Mouse (Mus musculus): Measurements from ENCODE around the gene Nr6a1. TPM values are rescaled to one million over a fixed set of nuclear protein-coding genes. Genes with fewer than 3 reads are reported as not detected.

The Nr6a1 gene
- polyA plus RNA-seq, 1 experiment from 2014 or later = 0.51 TPM

DNA sequence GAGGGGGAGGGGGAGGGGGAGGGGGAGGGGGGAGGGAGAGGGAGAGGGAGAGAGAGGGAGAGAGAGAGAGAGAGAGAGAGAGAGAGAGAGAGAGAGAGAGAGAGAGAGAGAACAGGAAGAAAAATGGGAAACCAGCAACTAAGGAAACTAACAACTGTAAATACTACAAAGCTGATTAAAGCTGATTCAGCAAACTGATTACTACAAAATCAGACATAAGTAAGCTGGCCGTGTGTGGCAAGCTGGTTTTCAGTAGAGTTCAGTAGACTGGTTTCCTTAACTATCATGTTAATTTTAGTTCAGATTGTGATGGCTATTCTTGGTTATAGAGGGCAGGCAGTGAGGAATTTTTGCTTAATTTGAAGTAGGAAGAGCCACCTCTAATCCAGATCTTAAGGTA is 18.9 kb downstream of the Nr6a1 start:
- Histone ChIP-seq H3K9me3 (replicated peaks; ENCODE audit: low read length) (no peaks in the 10 kb centered on the region), H3K9ac (ENCODE audit: low read depth, low read length) (no peak overlapping the region), H3K27ac (no peak overlapping the region), H3K4me2 (ENCODE audit: low read length) (no peak overlapping the region), H3K27me3 (ENCODE audit: insufficient read depth, low read length) (no peaks in the 10 kb centered on the region), H3K4me1 (replicated peaks; ENCODE audit: insufficient read depth, low read length) (no peaks in the 10 kb centered on the region), H3K4me3 (replicated peaks; ENCODE audit: low read depth, low read length) (no peak overlapping the region), H3K36me3 (ENCODE audit: insufficient read depth, low read length) (no peaks in the 10 kb centered on the region)
- ATAC-seq (replicated peaks; ENCODE audit: low FRiP score, low read depth) (no peak), DNase-seq (ENCODE audit: low spot score) (no peak)
- WGBS = 61% methylated on average over 1 of the region's 1 CpGs
- no peak for TF ChIP-seq CTCF (IDR thresholded peaks at IDR 0.05; ENCODE audit: low read depth)

DNA sequence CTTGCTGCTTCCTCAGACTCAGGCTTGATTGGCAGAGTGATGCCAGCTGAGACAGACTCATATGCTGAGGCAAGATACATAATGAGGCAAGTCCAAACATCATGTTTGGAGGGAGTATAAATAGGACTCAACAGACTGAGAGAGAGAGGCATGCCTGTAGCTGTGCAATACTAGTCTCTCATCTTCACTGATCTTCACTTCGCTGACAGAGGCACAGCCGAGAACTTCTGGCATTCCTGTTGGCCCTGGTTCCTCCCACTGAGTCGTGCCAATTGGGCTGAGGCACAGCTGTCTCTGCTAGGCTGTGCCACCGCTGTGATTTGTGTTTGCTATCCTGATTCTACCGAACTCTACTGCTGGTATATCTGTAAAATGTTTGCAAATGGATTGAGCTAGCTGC is 21.4 kb downstream of the Nr6a1 start:
- H3K4me3 ChIP-seq (replicated peaks; ENCODE audit: low read depth, low read length) = no peak overlapping the region
- whole genome bisulfite sequencing = 49% methylated on average over 5 of the region's 5 CpGs
- H3K27ac ChIP-seq = no peak overlapping the region
- H3K4me2 ChIP-seq (ENCODE audit: low read length) = no peak overlapping the region
- DNase-seq (ENCODE audit: low spot score) (no peak), ATAC-seq (replicated peaks; ENCODE audit: low FRiP score, low read depth) (no peak)
- no peaks in the 10 kb centered on the region for H3K36me3 ChIP-seq (ENCODE audit: insufficient read depth, low read length)
- no peak for TF ChIP-seq CTCF (IDR thresholded peaks at IDR 0.05; ENCODE audit: low read depth)
- no peak overlapping the region for H3K9ac ChIP-seq (ENCODE audit: low read depth, low read length)
- H3K9me3 ChIP-seq (replicated peaks; ENCODE audit: low read length) = no peaks in the 10 kb centered on the region
- H3K4me1 ChIP-seq (replicated peaks; ENCODE audit: insufficient read depth, low read length) = no peaks in the 10 kb centered on the region
- no peaks in the 10 kb centered on the region for H3K27me3 ChIP-seq (ENCODE audit: insufficient read depth, low read length)

GRCm38 (mm10) chr2:38904290-38904689 is 23.2 kb downstream of the Nr6a1 start:
- no peaks in the 10 kb centered on the region for H3K27me3 ChIP-seq (ENCODE audit: insufficient read depth, low read length)
- H3K9me3 ChIP-seq (replicated peaks; ENCODE audit: low read length) = no peaks in the 10 kb centered on the region
- no peaks in the 10 kb centered on the region for H3K4me1 ChIP-seq (replicated peaks; ENCODE audit: insufficient read depth, low read length)
- TF ChIP-seq CTCF (IDR thresholded peaks at IDR 0.05; ENCODE audit: low read depth) = no peak
- no peaks in the 10 kb centered on the region for H3K36me3 ChIP-seq (ENCODE audit: insufficient read depth, low read length)
- no peak overlapping the region for H3K9ac ChIP-seq (ENCODE audit: low read depth, low read length)
- ATAC-seq (replicated peaks; ENCODE audit: low FRiP score, low read depth) = no peak
- H3K4me2 ChIP-seq (ENCODE audit: low read length) = no peak overlapping the region
- H3K4me3 ChIP-seq (replicated peaks; ENCODE audit: low read depth, low read length) = no peak overlapping the region
- no peak overlapping the region for H3K27ac ChIP-seq
- 95% methylated on average over 1 of the region's 1 CpGs for WGBS
- DNase-seq (ENCODE audit: low spot score) = no peak

GRCm38 (mm10) chr2:38902866-38903265 is 24.6 kb downstream of the Nr6a1 start:
- no peak for DNase-seq (ENCODE audit: low spot score)
- ATAC-seq (replicated peaks; ENCODE audit: low FRiP score, low read depth) = no peak
- Histone ChIP-seq H3K4me2 (ENCODE audit: low read length) (no peak overlapping the region), H3K9ac (ENCODE audit: low read depth, low read length) (no peak overlapping the region), H3K36me3 (ENCODE audit: insufficient read depth, low read length) (no peaks in the 10 kb centered on the region), H3K9me3 (replicated peaks; ENCODE audit: low read length) (no peaks in the 10 kb centered on the region), H3K27ac (no peak overlapping the region), H3K27me3 (ENCODE audit: insufficient read depth, low read length) (no peaks in the 10 kb centered on the region), H3K4me1 (replicated peaks; ENCODE audit: insufficient read depth, low read length) (no peaks in the 10 kb centered on the region), H3K4me3 (replicated peaks; ENCODE audit: low read depth, low read length) (no peak overlapping the region)
- no peak for TF ChIP-seq CTCF (IDR thresholded peaks at IDR 0.05; ENCODE audit: low read depth)

DNA sequence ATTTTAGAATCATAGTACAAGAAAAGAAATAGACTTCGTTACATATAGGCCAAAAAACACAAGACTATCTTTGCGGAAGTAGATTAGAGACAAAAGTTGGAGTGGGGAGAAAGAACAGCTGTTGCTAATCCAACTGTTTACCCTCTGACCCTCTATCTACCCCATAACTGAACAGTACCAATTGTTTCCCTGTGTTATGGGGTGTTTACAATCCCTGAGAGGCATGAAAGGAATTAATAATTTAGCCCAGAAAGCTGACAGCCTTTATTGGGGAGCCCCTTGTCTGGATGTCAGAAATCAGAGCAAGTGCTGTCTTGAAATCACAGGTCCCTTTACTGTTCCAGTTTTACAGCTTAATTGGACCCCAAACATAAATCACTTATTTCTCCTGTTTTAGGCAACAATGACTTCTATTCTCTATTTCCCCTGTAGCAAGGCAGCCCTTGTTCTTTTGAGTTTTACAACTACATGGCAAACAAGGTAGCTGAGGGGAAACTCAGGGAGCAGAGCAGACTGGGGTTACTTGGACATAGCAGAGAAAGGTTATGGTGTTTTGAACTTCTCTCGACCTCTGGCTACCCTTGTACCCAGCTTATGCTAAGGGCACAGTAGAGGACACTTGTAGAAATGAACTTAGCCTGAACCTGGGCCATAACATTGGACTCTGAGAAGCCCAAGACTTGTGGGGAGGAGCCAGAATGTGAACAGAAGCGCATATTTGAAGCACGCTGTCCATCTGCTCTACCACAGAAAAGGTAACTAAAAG is 46.4 kb downstream of the Nr6a1 start:
- TF ChIP-seq CTCF (IDR thresholded peaks at IDR 0.05; ENCODE audit: low read depth) = no peak
- Histone ChIP-seq H3K9ac (ENCODE audit: low read depth, low read length) (no peak overlapping the region), H3K9me3 (replicated peaks; ENCODE audit: low read length) (no peaks in the 10 kb centered on the region), H3K27me3 (ENCODE audit: insufficient read depth, low read length) (no peaks in the 10 kb centered on the region), H3K4me2 (ENCODE audit: low read length) (no peak overlapping the region), H3K4me1 (replicated peaks; ENCODE audit: insufficient read depth, low read length) (no peaks in the 10 kb centered on the region), H3K36me3 (ENCODE audit: insufficient read depth, low read length) (0 out of 2 replicates have a peak, but pooled peaks cover 3% of the 10 kb centered on the region), H3K27ac (no peak overlapping the region), H3K4me3 (replicated peaks; ENCODE audit: low read depth, low read length) (no peak overlapping the region)
- 76% methylated on average over 5 of the region's 5 CpGs for WGBS
- ATAC-seq (replicated peaks; ENCODE audit: low FRiP score, low read depth) (no peak), DNase-seq (ENCODE audit: low spot score) (peak; percentile 16)

DNA sequence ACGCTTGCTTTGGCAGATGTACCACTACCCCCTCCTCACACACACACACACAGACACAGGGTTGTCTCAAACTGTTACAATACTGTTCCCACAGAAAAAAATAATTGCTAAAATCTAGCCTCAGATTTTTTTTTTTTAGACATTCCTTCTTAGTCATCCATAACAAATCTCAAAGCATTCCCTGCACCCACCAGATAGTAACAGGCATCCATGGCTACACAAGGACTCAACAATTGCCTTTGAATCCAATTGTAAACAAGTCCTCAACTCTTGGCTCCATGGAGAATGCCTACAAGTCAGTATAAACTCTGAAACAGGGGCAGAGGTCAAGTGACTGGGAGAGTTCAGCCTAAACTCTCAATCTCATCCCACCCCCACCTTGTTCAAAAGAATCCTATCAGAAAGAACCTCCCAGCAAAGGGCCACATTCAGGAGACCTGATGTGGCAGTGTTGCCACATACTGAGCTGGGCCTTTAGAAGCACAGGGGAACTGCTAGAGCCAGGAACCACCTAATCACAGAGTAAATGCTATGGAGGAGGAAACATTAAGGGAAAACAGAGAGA is 52.9 kb downstream of the Nr6a1 start:
- WGBS = 71% methylated on average over 1 of the region's 1 CpGs
- DNase-seq (ENCODE audit: low spot score) = no peak

More for the DNA sequence above, 52.9 kb downstream of the Nr6a1 start:
- no peak overlapping the region for H3K4me2 ChIP-seq (ENCODE audit: low read length)
- no peak overlapping the region for H3K4me3 ChIP-seq (replicated peaks; ENCODE audit: low read depth, low read length)
- no peaks in the 10 kb centered on the region for H3K9me3 ChIP-seq (replicated peaks; ENCODE audit: low read length)
- TF ChIP-seq CTCF (IDR thresholded peaks at IDR 0.05; ENCODE audit: low read depth) = no peak
- H3K27ac ChIP-seq = no peak overlapping the region
- ATAC-seq (replicated peaks; ENCODE audit: low FRiP score, low read depth) = no peak
- no peaks in the 10 kb centered on the region for H3K27me3 ChIP-seq (ENCODE audit: insufficient read depth, low read length)
- H3K4me1 ChIP-seq (replicated peaks; ENCODE audit: insufficient read depth, low read length) = no peaks in the 10 kb centered on the region
- no peak overlapping the region for H3K9ac ChIP-seq (ENCODE audit: low read depth, low read length)
- H3K36me3 ChIP-seq (ENCODE audit: insufficient read depth, low read length) = 0 out of 2 replicates have a peak, but pooled peaks cover 2% of the 10 kb centered on the region

All from kidney, postnatal 0 days (tissue).